Mouse (Mus musculus): Measurements from ENCODE around the gene Gm49403. TPM values are rescaled to one million over a fixed set of nuclear protein-coding genes. Genes with fewer than 3 reads are reported as not detected.
"Not testable (repeated sequence)": the region's sequence is repeated elsewhere in the genome, so short reads cannot be mapped to it uniquely, and the experiment has no call there.

Gm49403 gene
- not detected in 2 replicates for polyA plus RNA-seq (2016; fragmentation: Nextera tagmentation; extraction: Ambion mirVana)

DNA sequence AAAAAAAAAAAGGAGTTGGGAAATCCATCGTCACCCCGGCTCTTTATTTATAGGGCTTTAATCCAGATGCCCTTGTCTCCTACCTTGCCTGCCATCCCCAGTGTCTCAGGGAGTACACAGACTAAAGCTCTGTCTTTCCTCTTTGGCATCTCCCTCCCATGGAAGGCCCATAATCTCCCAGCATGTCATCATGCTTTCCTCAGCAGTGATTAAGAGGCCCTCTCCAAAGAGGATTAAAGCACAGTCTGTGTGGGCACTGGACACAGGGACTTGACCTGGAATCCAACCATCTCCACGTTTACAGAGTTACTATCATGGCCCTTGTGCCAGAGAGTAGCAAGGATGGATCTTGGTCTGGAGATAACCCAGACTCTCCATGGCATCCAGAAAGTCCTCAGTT, at the start of gene Gm49403, which contains the start of gene Lbhd1:
Gene Gm49403, plus strand, starts transcription at position 315 of the 400 bp plus-strand sequence.
Gene Lbhd1, plus strand, starts transcription at position 117 of the 400 bp plus-strand sequence.
- WGBS, result 72% methylated on average over 3 of the region's 3 CpGs
- no peak for DNase-seq (ENCODE audit: low spot score)

GRCm38 (mm10) chr19:8836327-8836726, 47.4 kb upstream of the Gm49403 start:
- not testable (repeated sequence) for H3K27me3 ChIP-seq (ENCODE audit: insufficient read depth, poor library complexity, severe bottlenecking); DNase-seq (ENCODE audit: low spot score); H3K9me3 ChIP-seq; H3K27ac ChIP-seq; H3K4me3 ChIP-seq
- Histone ChIP-seq H3K4me1 (peaks cover 41% of the 10 kb centered on the region), H3K36me3 (peaks cover 51% of the 10 kb centered on the region)
- WGBS, result 94% methylated on average over 10 of the region's 10 CpGs

More for the DNA sequence above, at the start of gene Gm49403, which contains the start of gene Lbhd1:
- H3K4me1 ChIP-seq, result peaks cover 10% of the 10 kb centered on the region
- H3K27ac ChIP-seq, result no peak within 1 kb of the TSS
- no peaks in the 10 kb centered on the region for H3K36me3 ChIP-seq
- no peaks in the 10 kb centered on the region for H3K9me3 ChIP-seq
- H3K4me3 ChIP-seq, result no peak within 1 kb of the TSS
- no peaks in the 10 kb centered on the region for H3K27me3 ChIP-seq (ENCODE audit: insufficient read depth, poor library complexity, severe bottlenecking)

DNA sequence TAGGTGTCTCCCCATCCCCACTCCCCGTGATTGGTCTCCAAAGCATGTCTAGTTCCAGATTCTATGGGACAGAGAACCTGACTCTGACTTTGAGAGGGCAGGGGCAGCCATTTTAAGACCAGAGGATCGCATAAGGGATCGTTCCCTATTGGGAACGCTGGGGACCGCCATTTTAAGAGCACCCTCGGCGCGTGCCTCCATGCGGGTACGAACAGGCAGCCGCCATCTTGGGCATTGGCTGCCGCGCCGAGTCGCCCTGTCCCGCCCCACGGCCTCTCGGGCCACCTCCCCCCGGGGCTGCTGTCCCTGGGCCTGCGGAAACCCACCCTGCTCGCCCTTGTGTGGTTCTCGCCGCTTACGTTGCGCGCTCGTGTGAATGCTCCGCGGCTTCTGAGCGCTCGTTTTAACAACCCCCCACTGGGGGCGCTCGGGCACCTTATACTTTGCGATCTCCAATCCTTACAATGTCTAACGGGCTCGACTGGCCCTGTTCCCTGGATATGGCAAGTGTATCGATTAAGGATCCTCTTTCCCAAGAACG, 46.4 kb upstream of the Gm49403 start, which contains the start of gene Bscl2:
Gene Bscl2, plus strand, starts transcription at position 217 of the 541 bp plus-strand sequence.
- under 1% methylated on average over 38 of the region's 38 CpGs for WGBS
- peak; percentile 93 for DNase-seq (ENCODE audit: low spot score)
- H3K9me3 ChIP-seq, result no peaks in the 10 kb centered on the region
- peaks cover 45% of the 10 kb centered on the region for H3K36me3 ChIP-seq
- peaks cover 41% of the 10 kb centered on the region for H3K4me1 ChIP-seq
- no peaks in the 10 kb centered on the region for H3K27me3 ChIP-seq (ENCODE audit: insufficient read depth, poor library complexity, severe bottlenecking)
- peak within 1 kb of the TSS; percentile 98 for H3K27ac ChIP-seq
- H3K4me3 ChIP-seq, result peak within 1 kb of the TSS; percentile 69

DNA sequence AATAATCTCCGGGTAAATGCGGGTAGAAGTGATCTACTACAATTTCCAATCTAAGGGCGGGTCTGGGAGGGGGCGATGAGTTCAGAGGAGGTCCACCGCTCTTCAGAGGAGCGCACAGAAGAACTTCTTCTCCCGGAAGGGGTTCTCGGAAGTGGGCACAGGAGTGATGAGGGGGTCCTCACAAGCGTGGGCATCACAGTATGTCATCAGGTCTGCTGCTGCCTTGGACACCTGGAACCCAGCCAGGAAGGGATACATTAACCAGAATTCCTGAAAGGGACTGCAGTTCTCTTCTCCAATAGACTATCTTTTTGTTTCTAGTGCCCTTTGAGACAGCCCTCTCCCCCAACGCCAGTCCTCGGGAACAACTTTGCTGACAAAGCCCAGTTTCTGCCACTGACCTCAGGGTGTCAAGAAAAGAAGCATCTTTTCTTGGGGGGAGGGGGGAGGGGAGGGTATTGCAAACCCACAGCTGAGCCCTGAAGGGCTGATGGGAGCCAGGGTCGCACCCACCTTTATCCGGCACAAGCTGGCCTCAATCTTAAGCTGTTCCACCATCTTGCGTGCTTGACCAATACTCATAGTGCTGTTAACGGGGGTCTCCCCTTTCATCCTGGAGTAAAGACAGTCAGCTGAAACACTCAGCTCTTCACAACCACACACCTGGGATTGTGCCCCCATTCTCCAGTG, 45.5 kb upstream of the Gm49403 start:
- WGBS, result 24% methylated on average over 15 of the region's 15 CpGs
- no peak for DNase-seq (ENCODE audit: low spot score)
- Histone ChIP-seq H3K9me3 (no peaks in the 10 kb centered on the region), H3K27ac (peak overlapping the region; percentile 98), H3K27me3 (ENCODE audit: insufficient read depth, poor library complexity, severe bottlenecking) (no peaks in the 10 kb centered on the region), H3K4me3 (peak overlapping the region; percentile 69), H3K4me1 (peaks cover 41% of the 10 kb centered on the region), H3K36me3 (peaks cover 44% of the 10 kb centered on the region)

GRCm38 (mm10) chr19:8839103-8839907, 44.4 kb upstream of the Gm49403 start, which contains the start of gene Gng3:
Gene Gng3, minus strand, starts transcription at chr19:8839194.
- Histone ChIP-seq H3K27me3 (ENCODE audit: insufficient read depth, poor library complexity, severe bottlenecking) (no peaks in the 10 kb centered on the region), H3K27ac (peak within 1 kb of the TSS; percentile 98), H3K4me1 (peaks cover 41% of the 10 kb centered on the region), H3K9me3 (no peaks in the 10 kb centered on the region), H3K36me3 (peaks cover 33% of the 10 kb centered on the region), H3K4me3 (peak within 1 kb of the TSS; percentile 69)
- DNase-seq (ENCODE audit: low spot score), result no peak
- WGBS, result 43% methylated on average over 11 of the region's 11 CpGs

- Histone ChIP-seq H3K36me3 (peaks cover 24% of the 10 kb centered on the region), H3K9me3 (no peaks in the 10 kb centered on the region), H3K4me1 (peaks cover 41% of the 10 kb centered on the region), H3K4me3 (peak overlapping the region; percentile 60), H3K27ac (peak overlapping the region; percentile 85), H3K27me3 (ENCODE audit: insufficient read depth, poor library complexity, severe bottlenecking) (no peaks in the 10 kb centered on the region)
- peak; percentile 92 for DNase-seq (ENCODE audit: low spot score)
- 24% methylated on average over 29 of the region's 29 CpGs for WGBS
Measured at GRCm38 (mm10) chr19:8839908-8840791, 43.6 kb upstream of the Gm49403 start.

DNA sequence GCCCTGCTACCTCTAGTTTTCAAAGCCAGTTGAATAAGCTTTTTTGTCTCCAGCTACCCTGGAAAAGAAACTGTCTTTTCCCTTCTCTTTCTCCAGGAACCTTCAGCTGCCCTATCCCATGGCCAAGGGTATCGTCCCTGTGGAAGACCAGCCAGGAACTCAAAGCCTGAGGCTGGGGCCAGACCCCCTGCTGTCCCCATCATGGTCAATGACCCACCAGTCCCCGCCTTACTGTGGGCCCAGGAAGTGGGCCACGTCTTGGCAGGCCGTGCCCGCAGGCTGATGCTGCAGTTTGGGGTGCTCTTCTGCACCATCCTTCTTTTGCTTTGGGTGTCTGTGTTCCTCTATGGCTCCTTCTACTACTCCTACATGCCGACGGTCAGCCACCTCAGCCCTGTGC, 42.7 kb upstream of the Gm49403 start:
- 88% methylated on average over 7 of the region's 7 CpGs for WGBS
- no peak for DNase-seq (ENCODE audit: low spot score)
- peak overlapping the region; percentile 85; the same call in 1 of the 2 replicates for H3K27ac ChIP-seq
- no peaks in the 10 kb centered on the region for H3K9me3 ChIP-seq
- peaks cover 22% of the 10 kb centered on the region for H3K36me3 ChIP-seq
- H3K4me1 ChIP-seq, result peaks cover 41% of the 10 kb centered on the region
- H3K27me3 ChIP-seq (ENCODE audit: insufficient read depth, poor library complexity, severe bottlenecking), result no peaks in the 10 kb centered on the region
- peak overlapping the region; percentile 60 for H3K4me3 ChIP-seq

DNA sequence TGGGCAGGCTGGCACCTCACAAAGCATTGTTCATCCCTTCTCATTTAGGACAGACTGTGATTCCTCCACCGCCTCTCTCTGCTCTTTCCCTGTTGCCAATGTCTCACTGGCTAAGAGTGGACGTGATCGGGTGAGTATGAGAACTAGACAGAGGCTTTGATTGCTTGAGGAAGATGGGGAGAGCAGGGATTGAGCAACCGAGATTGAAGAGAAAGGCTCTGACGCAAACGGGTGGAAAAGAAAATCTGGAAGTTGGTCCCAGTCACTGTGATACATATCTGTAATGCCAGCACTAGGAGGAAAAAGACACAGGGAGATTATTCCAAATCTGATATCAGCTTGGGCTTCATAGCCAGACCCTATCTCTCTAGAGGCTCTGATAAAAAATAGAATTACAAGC, 40.8 kb upstream of the Gm49403 start:
- Histone ChIP-seq H3K4me1 (peaks cover 33% of the 10 kb centered on the region), H3K4me3 (no peak overlapping the region), H3K27me3 (ENCODE audit: insufficient read depth, poor library complexity, severe bottlenecking) (no peaks in the 10 kb centered on the region), H3K27ac (no peak overlapping the region), H3K9me3 (no peaks in the 10 kb centered on the region), H3K36me3 (peaks cover 38% of the 10 kb centered on the region)
- DNase-seq (ENCODE audit: low spot score), result no peak
- 85% methylated on average over 6 of the region's 6 CpGs for WGBS

GRCm38 (mm10) chr19:8844371-8845129, 39.2 kb upstream of the Gm49403 start:
- 58% methylated on average over 5 of the region's 5 CpGs for WGBS
- H3K36me3 ChIP-seq, result peaks cover 45% of the 10 kb centered on the region
- H3K27me3 ChIP-seq (ENCODE audit: insufficient read depth, poor library complexity, severe bottlenecking), result no peaks in the 10 kb centered on the region
- DNase-seq (ENCODE audit: low spot score), result no peak
- no peak overlapping the region for H3K27ac ChIP-seq
- no peaks in the 10 kb centered on the region for H3K9me3 ChIP-seq
- no peak overlapping the region for H3K4me3 ChIP-seq
- peaks cover 18% of the 10 kb centered on the region for H3K4me1 ChIP-seq

GRCm38 (mm10) chr19:8848356-8848755, 35.4 kb upstream of the Gm49403 start:
- no peaks in the 10 kb centered on the region for H3K27me3 ChIP-seq (ENCODE audit: insufficient read depth, poor library complexity, severe bottlenecking)
- no peak overlapping the region for H3K27ac ChIP-seq
- H3K4me1 ChIP-seq, result peaks cover 17% of the 10 kb centered on the region
- H3K9me3 ChIP-seq, result no peaks in the 10 kb centered on the region
- DNase-seq (ENCODE audit: low spot score), result no peak
- H3K36me3 ChIP-seq, result peaks cover 31% of the 10 kb centered on the region
- 78% methylated on average over 5 of the region's 5 CpGs for WGBS
- H3K4me3 ChIP-seq, result no peak overlapping the region

- H3K27me3 ChIP-seq (ENCODE audit: insufficient read depth, poor library complexity, severe bottlenecking), result no peaks in the 10 kb centered on the region
- H3K9me3 ChIP-seq, result no peaks in the 10 kb centered on the region
- H3K27ac ChIP-seq, result peak within 1 kb of the TSS; percentile 76
- no peak for DNase-seq (ENCODE audit: low spot score)
- H3K36me3 ChIP-seq, result peaks cover 31% of the 10 kb centered on the region
- 35% methylated on average over 7 of the region's 7 CpGs for WGBS
- H3K4me3 ChIP-seq, result peak within 1 kb of the TSS; percentile 3; the same call in 1 of the 2 replicates
- H3K4me1 ChIP-seq, result peaks cover 17% of the 10 kb centered on the region
Measured at GRCm38 (mm10) chr19:8850402-8850901, 33.3 kb upstream of the Gm49403 start, which contains the start of gene Lrrn4cl. Gene Lrrn4cl, plus strand, starts transcription at chr19:8850768.
